Mouse (Mus musculus) myocyte (in vitro differentiated cells): ENCODE results near the gene F12.

Experiments
- CEBPB ChIP-seq: IDR thresholded peaks from 2 replicates; pipeline ENCODE4 v1.6.1; 2011; ENCODE audit warnings: mild to moderate bottlenecking, moderate library complexity; ENCODE audit not compliant: poor library complexity, insufficient read depth, severe bottlenecking
- E2F4 ChIP-seq: IDR thresholded peaks from one replicate; pipeline ENCODE4 v1.6.1; 2011; ENCODE audit warnings: mild to moderate bottlenecking, control low read depth, moderate library complexity; ENCODE audit not compliant: insufficient read depth
- MAX ChIP-seq: IDR thresholded peaks from one replicate; pipeline ENCODE4 v1.6.1; 2011; ENCODE audit warnings: low read depth, mild to moderate bottlenecking, control low read depth
- MYOD1 ChIP-seq, 3 experiments: IDR thresholded peaks; one replicate each; pipeline ENCODE4 v1.6.1; 2011; ENCODE audit warnings: control low read depth in 2 of 3, low read depth in 2 of 3, mild to moderate bottlenecking in 2 of 3, moderate library complexity in 1 of 3; ENCODE audit not compliant: insufficient read length in 2 of 3, control insufficient read depth in 1 of 3
- MYOG ChIP-seq, 3 experiments: IDR thresholded peaks; one replicate each; pipeline ENCODE4 v1.6.1; 2011; ENCODE audit warnings: control low read depth in 2 of 3, low read depth in 2 of 3, mild to moderate bottlenecking in 2 of 3; ENCODE audit not compliant: insufficient read length in 2 of 3, control insufficient read depth in 1 of 3, insufficient read depth in 1 of 3
- POLR2A ChIP-seq: IDR thresholded peaks from one replicate; pipeline ENCODE4 v1.6.1; 2011; ENCODE audit warnings: low read depth, mild to moderate bottlenecking, control low read depth, moderate library complexity; ENCODE audit not compliant: insufficient read length
- POLR2AphosphoS2 ChIP-seq: IDR thresholded peaks from one replicate; pipeline ENCODE4 v1.6.1; 2011; ENCODE audit warnings: low read depth, control low read depth; ENCODE audit not compliant: insufficient read length
- REST ChIP-seq: IDR thresholded peaks from one replicate; pipeline ENCODE4 v1.6.1; 2011; ENCODE audit warnings: mild to moderate bottlenecking, control low read depth, moderate library complexity; ENCODE audit not compliant: insufficient read depth, insufficient read length
- TCF12 ChIP-seq: IDR thresholded peaks from one replicate; pipeline ENCODE4 v1.6.1; 2011; ENCODE audit warnings: mild to moderate bottlenecking, control low read depth; ENCODE audit not compliant: poor library complexity, insufficient read depth, severe bottlenecking
- USF1 ChIP-seq: IDR thresholded peaks from one replicate; pipeline ENCODE4 v1.6.1; 2011; ENCODE audit warnings: low read depth, mild to moderate bottlenecking, control low read depth, moderate library complexity

GRCm38 (mm10) chr13:55446483-55447105, 20.0 kb upstream of the F12 start:
- TF ChIP-seq POLR2A (no peak), USF1 (no peak), MAX (no peak), CEBPB (no peak), MYOD1 (IDR thresholded peaks at IDR 0.05; ENCODE audit: control insufficient read depth in 1 of 3, insufficient read length in 2 of 3, low read depth in 2 of 3) (no peak), POLR2AphosphoS2 (no peak), E2F4 (no peak), TCF12 (no peak), REST (no peak), MYOG (IDR thresholded peaks at IDR 0.05; ENCODE audit: control insufficient read depth in 1 of 3, insufficient read depth in 1 of 3, insufficient read length in 2 of 3, low read depth in 2 of 3) (no peak)
